Mouse (Mus musculus) colon, adult 2 months (tissue): ENCODE measurements around the gene Ptpa. TPM values are rescaled to one million over a fixed set of nuclear protein-coding genes. Genes with fewer than 3 reads are reported as not detected.

Experiments
- polyA plus RNA-seq: library from polyadenylated mRNA; depleted of rRNA; stranded (reverse); fragments of >200 nt; gene quantifications from 2 replicates; pipeline ENCODE4 v1.2.3, GENCODE M21; 2012; rRNA removed

Gene Ptpa
- polyA plus RNA-seq = 118 and 128 TPM in 2 replicates

DNA sequence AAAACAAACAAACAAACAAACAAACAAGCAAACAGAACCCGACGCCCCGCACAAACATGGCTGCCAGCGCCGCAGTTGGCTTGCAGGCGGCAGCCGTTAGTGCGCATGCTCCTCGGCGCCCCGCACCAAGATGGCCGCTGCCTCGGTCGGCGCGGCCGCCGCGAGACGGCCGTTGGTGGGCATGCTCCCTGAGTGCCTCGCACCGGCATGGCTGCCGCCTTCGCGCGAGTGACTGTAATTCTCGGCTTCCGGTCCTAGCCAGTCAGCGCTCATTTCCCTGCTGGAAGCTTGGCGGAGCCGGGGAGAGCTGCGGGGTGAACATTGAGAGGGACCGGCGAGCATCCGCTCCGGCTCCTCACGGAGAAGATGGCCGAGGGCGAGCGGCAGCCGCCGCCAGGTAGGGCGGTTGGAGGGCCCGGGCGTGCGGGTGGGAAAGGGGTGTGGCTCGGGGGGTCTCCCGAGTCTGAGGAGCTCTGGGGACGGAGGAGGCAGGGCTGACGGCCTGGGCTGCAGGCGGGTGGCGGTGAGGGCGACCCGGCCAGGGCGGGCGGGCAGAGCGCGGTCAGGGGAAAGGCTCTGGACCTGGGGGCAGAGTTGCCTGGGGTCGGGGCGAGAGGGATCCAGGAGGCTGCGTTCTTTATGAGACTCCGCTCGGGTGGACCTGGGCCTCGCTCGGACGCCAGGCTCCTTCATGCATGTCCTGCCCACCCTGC, at the start of gene Ptpa:
Gene Ptpa, plus strand, starts transcription at position 104 of the 713 bp plus-strand sequence.

GRCm38 (mm10) chr2:30392114-30392576, 23.7 kb upstream of the Ptpa start, which contains the start of gene Dolpp1:
Gene Dolpp1, plus strand, starts transcription at chr2:30392254.

DNA sequence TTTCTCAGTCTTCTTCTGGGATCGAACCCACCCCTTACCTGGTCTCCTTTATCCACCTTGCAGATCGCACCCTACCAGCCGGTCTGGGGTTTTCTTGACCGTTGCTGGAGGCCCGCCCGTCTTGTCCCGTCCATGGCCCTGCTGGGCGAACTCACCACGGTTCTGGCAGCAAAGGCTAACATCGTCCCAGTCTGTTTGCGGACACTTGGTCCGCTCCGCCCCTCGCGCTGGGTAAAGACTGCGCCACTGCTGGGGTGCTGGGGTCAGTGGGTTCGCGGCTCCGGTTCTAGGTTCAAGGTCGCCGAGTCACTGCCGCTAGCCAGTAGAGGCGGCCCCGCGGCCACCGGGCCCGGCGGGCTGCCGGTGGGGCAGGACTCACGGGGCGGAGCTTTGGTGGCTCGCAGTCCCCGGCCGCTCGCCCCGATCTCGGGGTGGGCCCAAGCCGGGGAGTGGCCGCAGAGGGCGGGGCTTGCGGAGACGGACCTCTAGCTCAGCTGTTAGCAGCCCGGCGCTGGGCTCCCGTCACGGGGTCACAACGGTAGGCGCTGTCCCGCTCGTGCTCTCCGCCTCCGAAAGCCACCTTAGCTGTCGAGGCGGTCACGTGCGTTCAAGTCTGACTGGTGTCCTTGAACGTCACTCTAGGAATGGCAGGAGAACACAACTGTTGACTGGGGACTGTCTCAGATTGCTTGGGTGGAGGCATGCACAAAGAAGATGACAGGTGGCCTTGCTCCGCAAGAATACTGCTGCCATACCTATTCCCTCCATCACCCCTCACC, 493 bp upstream of the Ptpa start, which contains the start of gene Crat:
Gene Crat, minus strand, starts transcription at position 657 of the 779 bp plus-strand sequence.

GRCm38 (mm10) chr2:30474039-30474438, 58.2 kb downstream of the Ptpa start, which contains the start of gene Ier5l:
Gene Ier5l, minus strand, starts transcription at chr2:30474219.

Other genes with a start within 250 kb of the Ptpa start
- 83.8 and 112 TPM in 2 replicates for gene Endog, start 244.5 kb upstream of the Ptpa start, polyA plus RNA-seq
- 25.0 and 27.7 TPM in 2 replicates for gene Spout1, start 237.6 kb upstream of the Ptpa start, polyA plus RNA-seq
- gene Kyat1, start 210.2 kb upstream of the Ptpa start, polyA plus RNA-seq = 48.9 and 55.1 TPM in 2 replicates
- gene Lrrc8a, start 178.3 kb upstream of the Ptpa start, polyA plus RNA-seq = 38.6 and 42.1 TPM in 2 replicates
- 11.1 and 11.5 TPM in 2 replicates for gene Gm28035, start 175.5 kb upstream of the Ptpa start, polyA plus RNA-seq
- gene Phyhd1, start 149.8 kb upstream of the Ptpa start, polyA plus RNA-seq = 6.3 and 8.7 TPM in 2 replicates
- not detected in 2 replicates for gene Gm28038, start 135.0 kb upstream of the Ptpa start, polyA plus RNA-seq
- gene Dolk, start 129.7 kb upstream of the Ptpa start, polyA plus RNA-seq = 15.6 and 20.9 TPM in 2 replicates
- gene Nup188, start 129.6 kb upstream of the Ptpa start, polyA plus RNA-seq = 28.8 and 31.0 TPM in 2 replicates
- gene Sh3glb2, start 56.7 kb upstream of the Ptpa start, polyA plus RNA-seq = 246 and 269 TPM in 2 replicates
- 34.0 and 36.3 TPM in 2 replicates for gene Miga2, start 51.8 kb upstream of the Ptpa start, polyA plus RNA-seq
- 97.8 and 171 TPM in 2 replicates for gene Dolpp1, start 23.8 kb upstream of the Ptpa start, polyA plus RNA-seq
- 87.6 and 104 TPM in 2 replicates for gene Crat, start 226 bp upstream of the Ptpa start, polyA plus RNA-seq
- gene Ier5l, start 58.2 kb downstream of the Ptpa start, polyA plus RNA-seq = 12.4 and 14.7 TPM in 2 replicates
- gene Cstad, start 179.0 kb downstream of the Ptpa start, polyA plus RNA-seq = 0.27 TPM in 1 of 2 replicates, not detected in the other